Mouse (Mus musculus) kidney, adult 2 months (tissue): Measurements from ENCODE around the gene Hsd3b7.

Experiments
- CTCF ChIP-seq: fragments of 200-500 bp; conservative IDR thresholded peaks from 2 replicates; pipeline ENCODE4 v1.5.1; 2011; ENCODE audit warnings: low read depth, mild to moderate bottlenecking, control low read depth, low read length, moderate library complexity, mixed read lengths; ENCODE audit not compliant: insufficient read depth, insufficient read length
- POLR2A ChIP-seq: fragments of 200-500 bp; IDR thresholded peaks from one replicate; pipeline ENCODE4 v1.6.1; 2011; ENCODE audit warnings: low read depth, low read length, control low read depth

GRCm38 (mm10) chr7:127772557-127772956 lies 27.8 kb upstream of the Hsd3b7 start:
- no peak for TF ChIP-seq CTCF
- TF ChIP-seq POLR2A = no peak
